Mouse (Mus musculus) lung, adult 2 months (tissue): Measurements from ENCODE around the gene Phf3. TPM values are rescaled to one million over a fixed set of nuclear protein-coding genes. Genes with fewer than 3 reads are reported as not detected.
"Not testable (repeated sequence)": the region's sequence is repeated elsewhere in the genome, so short reads cannot be mapped to it uniquely, and the experiment has no call there.

Source experiments
- DNase-seq: peaks from one replicate; pipeline ENCODE4 v3.0.0; 2022
- H3K4me1 ChIP-seq: fragments of 200-500 bp; 2 replicates; pipeline ENCODE4 v1.6.1; 2011; ENCODE audit warnings: low read length; ENCODE audit not compliant: control insufficient read depth, insufficient read depth
- H3K4me3 ChIP-seq: fragments of 200-500 bp; replicated peaks from 2 replicates; pipeline ENCODE3; 2011; ENCODE audit warnings: low read depth, mild to moderate bottlenecking, control low read depth, low read length; ENCODE audit errors: extremely low read depth
- CTCF ChIP-seq: fragments of 200-500 bp; IDR thresholded peaks from 2 replicates; pipeline ENCODE4 v1.5.1; 2011; ENCODE audit warnings: mild to moderate bottlenecking, low read length, control low read depth; ENCODE audit not compliant: insufficient read depth
- POLR2A ChIP-seq: fragments of 200-500 bp; IDR thresholded peaks from 2 replicates; pipeline ENCODE4 v1.6.1; 2011; ENCODE audit warnings: low read depth, mild to moderate bottlenecking, control low read depth, low read length, borderline replicate concordance; ENCODE audit errors: extremely low read depth
- WGBS: fragments of 180-500 bp; shearing (Covaris S2); methylation state at CpG from one replicate; pipeline ENCODE4 v1.1.7; 2018; 5-methylcytosine and 5-hydroxymethylcytosine counted together
- polyA plus RNA-seq: library from polyadenylated mRNA; depleted of rRNA; stranded (reverse); fragments of >200 nt; gene quantifications from 2 replicates; pipeline ENCODE4 v1.2.3, GENCODE M21; 2012; rRNA removed

Gene Phf3
- polyA plus RNA-seq, 1 experiment: 22.6 TPM

DNA sequence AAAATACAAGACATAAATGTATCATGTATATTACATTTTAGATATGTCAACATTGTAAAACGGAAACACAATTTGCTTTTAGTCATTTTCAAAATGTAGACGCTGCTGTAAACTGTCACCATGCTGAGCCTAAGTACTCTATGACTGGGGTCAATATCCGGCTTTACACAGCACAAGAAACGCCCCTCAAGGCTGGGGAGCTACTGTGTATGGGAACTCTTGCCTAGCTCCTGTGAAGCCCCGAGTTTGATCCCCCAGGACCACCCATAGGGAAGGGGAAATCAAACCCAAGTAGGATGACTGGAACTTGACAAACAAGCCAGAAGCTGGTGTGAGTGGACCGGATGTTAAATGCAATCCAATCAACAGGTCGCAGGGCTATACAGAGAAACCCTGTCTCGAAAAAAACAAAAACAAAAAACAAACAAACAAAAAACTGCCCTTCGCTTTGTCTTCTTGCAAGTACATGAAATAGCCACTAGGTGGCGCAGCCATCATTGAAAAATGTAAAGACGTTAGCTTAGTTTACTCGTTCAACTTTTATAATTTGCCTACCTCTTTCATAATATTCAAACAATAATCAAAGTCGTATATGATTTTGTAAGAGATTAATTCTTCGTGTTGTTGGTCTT, 95.2 kb downstream of the Phf3 start:
- 14% methylated on average over 14 of the region's 14 CpGs for WGBS
- H3K4me3 ChIP-seq: no peak overlapping the region
- DNase-seq: no peak
- H3K4me1 ChIP-seq: no peaks in the 10 kb centered on the region
- TF ChIP-seq POLR2A (no peak), CTCF (peak; percentile 28; the same call in 1 of the 2 replicates)

- no peak for DNase-seq
- 55% methylated on average over 2 of the region's 2 CpGs for WGBS
- Histone ChIP-seq H3K4me1 (no peaks in the 10 kb centered on the region), H3K4me3 (no peak overlapping the region)
- TF ChIP-seq POLR2A (no peak), CTCF (no peak)
Measured at GRCm38 (mm10) chr1:30776196-30776595, 97.5 kb downstream of the Phf3 start.

DNA sequence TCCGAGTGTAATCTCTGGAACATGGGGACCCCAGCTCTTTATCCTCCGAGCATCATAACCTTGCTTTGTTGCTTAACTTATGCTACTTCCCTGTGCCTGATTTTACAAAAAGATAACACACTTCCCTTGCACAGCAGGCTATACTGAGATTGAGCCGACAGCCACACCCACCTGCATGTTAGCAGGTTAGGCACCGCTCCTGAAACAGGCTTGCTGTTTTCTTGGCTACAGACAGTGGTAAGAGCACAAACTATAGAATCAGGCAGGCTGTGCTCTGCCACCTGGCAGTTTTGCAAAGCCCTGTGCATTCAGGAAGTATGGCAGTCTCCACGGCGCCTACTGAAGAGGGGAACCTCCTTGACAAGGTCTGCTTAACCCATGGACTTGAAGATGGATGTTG, 100.1 kb downstream of the Phf3 start:
- DNase-seq: no peak
- 73% methylated on average over 6 of the region's 6 CpGs for WGBS
- H3K4me3 ChIP-seq: no peak overlapping the region

DNA sequence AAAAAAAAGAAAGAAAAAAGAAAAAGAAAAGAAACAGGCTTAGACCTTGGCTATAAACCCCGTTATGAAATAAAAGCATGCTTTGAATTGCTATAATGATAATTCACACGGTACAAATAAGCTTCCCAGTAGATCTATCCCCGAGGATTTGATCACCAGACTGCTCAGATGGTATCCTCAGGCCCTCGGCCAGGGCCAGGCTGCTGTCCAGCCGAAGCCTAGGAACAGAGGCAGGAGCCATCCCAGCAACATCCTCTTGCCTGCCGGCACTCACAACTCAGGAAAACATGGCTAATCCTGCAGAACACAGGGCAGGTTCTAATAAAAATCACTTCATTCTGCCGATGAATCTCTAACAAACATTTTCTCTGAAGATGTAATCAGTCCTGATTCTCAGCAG, 100.9 kb downstream of the Phf3 start:
- WGBS: 77% methylated on average over 7 of the region's 7 CpGs
- no peak for DNase-seq
- H3K4me3 ChIP-seq: no peak overlapping the region
- no peak for TF ChIP-seq POLR2A
- TF ChIP-seq CTCF: no peak
- H3K4me1 ChIP-seq: no peaks in the 10 kb centered on the region

More for the DNA sequence above, 100.1 kb downstream of the Phf3 start:
- H3K4me1 ChIP-seq: no peaks in the 10 kb centered on the region
- TF ChIP-seq CTCF: no peak
- no peak for TF ChIP-seq POLR2A

DNA sequence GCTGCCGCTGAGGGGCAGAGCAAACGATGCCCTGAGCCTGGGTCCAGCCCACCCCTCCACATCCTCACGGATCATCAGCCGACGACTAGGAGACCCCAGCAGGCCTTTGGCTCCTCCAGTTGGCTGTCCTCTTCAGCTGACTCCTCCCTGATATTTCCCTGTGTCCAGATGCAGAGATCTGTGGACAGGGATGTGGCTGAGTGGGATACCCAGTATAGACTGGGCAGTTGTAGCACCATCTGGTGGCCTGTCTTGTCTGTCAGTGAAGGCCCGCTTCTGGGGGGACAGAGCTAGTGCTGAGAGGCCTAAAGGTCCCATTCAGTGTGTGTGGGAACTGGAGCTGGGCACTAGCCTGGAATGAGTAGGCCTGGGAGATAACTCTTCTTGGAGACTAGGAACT, 101.9 kb downstream of the Phf3 start:
- TF ChIP-seq CTCF (0 out of 2 replicates have a peak, but pooled peaks have one; percentile 30), POLR2A (no peak)
- DNase-seq: peak; percentile 24
- WGBS: 68% methylated on average over 6 of the region's 6 CpGs
- H3K4me3 ChIP-seq: no peak overlapping the region
- H3K4me1 ChIP-seq: no peaks in the 10 kb centered on the region

DNA sequence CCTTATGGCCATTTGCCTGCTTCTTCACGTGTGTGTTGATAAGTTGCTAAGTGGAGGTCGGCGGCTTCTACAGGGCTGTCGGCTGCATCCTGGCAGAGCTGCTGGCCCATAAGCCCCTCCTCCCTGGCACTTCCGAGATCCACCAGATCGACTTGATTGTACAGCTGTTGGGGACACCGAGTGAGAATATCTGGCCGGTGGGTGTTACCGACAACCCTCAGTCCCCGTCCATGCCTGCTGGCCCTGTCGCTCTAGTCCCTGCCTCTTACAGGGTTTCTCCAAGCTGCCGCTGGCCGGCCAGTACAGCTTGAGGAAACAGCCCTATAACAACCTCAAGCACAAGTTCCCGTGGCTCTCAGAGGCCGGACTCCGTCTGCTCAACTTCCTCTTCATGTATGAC, 103.1 kb downstream of the Phf3 start:
- WGBS: 70% methylated on average over 13 of the region's 16 CpGs
- H3K4me3 ChIP-seq, DNase-seq: not testable (repeated sequence)

GRCm38 (mm10) chr1:30756794-30757193, 116.9 kb downstream of the Phf3 start:
- Histone ChIP-seq H3K4me3 (no peak overlapping the region), H3K4me1 (no peaks in the 10 kb centered on the region)
- TF ChIP-seq POLR2A: no peak
- no peak for TF ChIP-seq CTCF
- DNase-seq: no peak

More for the DNA sequence above, 103.1 kb downstream of the Phf3 start:
- not testable (repeated sequence) for H3K4me1 ChIP-seq

DNA sequence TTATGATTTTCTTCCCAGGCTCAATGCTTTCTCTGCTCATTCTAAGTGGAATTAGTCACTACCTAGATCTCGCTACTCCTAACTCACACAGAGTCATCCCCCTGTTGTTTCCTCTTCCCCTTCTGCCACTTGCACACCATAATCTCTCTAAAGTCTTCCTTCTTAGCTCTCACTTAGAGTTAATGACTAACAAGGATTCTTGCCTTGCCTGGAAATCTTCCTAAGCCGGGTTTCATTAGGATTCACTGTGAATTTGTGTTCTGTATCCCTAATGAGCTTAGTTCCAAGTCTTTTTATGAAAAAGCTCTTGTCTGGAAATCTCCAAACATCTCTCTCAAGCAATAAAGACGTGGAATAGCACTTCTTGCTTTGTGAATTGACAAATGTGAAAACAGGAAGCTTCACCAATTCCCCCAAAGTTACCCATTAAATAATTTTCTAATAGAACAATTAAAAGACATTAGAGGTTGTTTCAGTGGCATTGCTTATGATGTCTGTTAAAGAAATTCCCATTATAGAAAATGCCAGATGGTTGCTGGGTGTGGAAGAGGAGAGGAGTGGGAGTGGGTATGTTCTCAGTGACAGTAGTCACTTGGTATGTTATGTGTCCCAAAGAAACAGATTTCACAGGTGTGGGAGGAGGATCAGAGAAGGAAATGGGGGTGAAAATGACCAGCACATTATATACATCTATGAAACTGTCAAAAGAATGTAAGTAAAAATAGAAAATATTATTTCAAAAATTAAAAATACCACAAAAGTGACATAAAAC, 118.1 kb downstream of the Phf3 start:
- H3K4me3 ChIP-seq: no peak overlapping the region
- H3K4me1 ChIP-seq: no peaks in the 10 kb centered on the region
- DNase-seq: no peak
- no peak for TF ChIP-seq POLR2A
- no peak for TF ChIP-seq CTCF
- WGBS: 68% methylated on average over 3 of the region's 3 CpGs

Other genes starting within 250 kb of the Phf3 start
- not detected in 2 replicates for gene AC153137.1, start 104.0 kb upstream of the Phf3 start, polyA plus RNA-seq